Mouse (Mus musculus) heart, embryonic 16.5 days (tissue): ENCODE data around the gene Cacnb2. TPM values are rescaled to one million over a fixed set of nuclear protein-coding genes. Genes with fewer than 3 reads are reported as not detected.

ENCODE experiments used
- ATAC-seq: fragments of 200-750 bp; cut with Nextera tagmentation; replicated peaks from 2 replicates; pipeline ENCODE4 v1.8.0; 2017; ENCODE audit warnings: moderate number of reproducible peaks; ENCODE audit not compliant: insufficient read depth, low FRiP score; ENCODE audit errors: extremely low read depth
- H3K27ac ChIP-seq: fragments of 300-500 bp; sonication (generic); 2 replicates; pipeline ENCODE4 v1.5.1; 2014; ENCODE audit warnings: mild to moderate bottlenecking, low read length, control low read depth, moderate library complexity
- H3K27me3 ChIP-seq: fragments of 300-500 bp; sonication (generic); 2 replicates; pipeline ENCODE4 v1.6.1; 2014; ENCODE audit warnings: low read length, mixed read lengths; ENCODE audit not compliant: control insufficient read depth, insufficient read depth
- H3K36me3 ChIP-seq: fragments of 300-500 bp; sonication (generic); 2 replicates; pipeline ENCODE4 v1.6.1; 2014; ENCODE audit not compliant: control insufficient read depth, insufficient read depth
- H3K4me1 ChIP-seq: fragments of 300-500 bp; sonication (generic); 2 replicates; pipeline ENCODE4 v1.6.1; 2014; ENCODE audit warnings: low read length, mixed read lengths; ENCODE audit not compliant: control insufficient read depth, insufficient read depth
- H3K4me2 ChIP-seq: fragments of 300-500 bp; sonication (generic); 2 replicates; pipeline ENCODE4 v1.6.1; 2014; ENCODE audit warnings: low read depth, mild to moderate bottlenecking, control low read depth, low read length
- H3K4me3 ChIP-seq: fragments of 300-500 bp; sonication (generic); 2 replicates; pipeline ENCODE4 v1.5.1; 2014; ENCODE audit warnings: mild to moderate bottlenecking, control low read depth, low read length
- H3K9ac ChIP-seq: fragments of 300-500 bp; sonication (generic); 2 replicates; pipeline ENCODE4 v1.6.1; 2014; ENCODE audit warnings: low read length, control low read depth
- H3K9me3 ChIP-seq: fragments of 300-500 bp; sonication (generic); replicated peaks from 2 replicates; pipeline ENCODE4 v1.6.1; 2016; ENCODE audit warnings: low read length; ENCODE audit not compliant: control insufficient read depth
- WGBS: fragments of 180-500 bp; shearing (Covaris S2); extraction: QIAGEN DNeasy Blood & Tissue Kit; methylation state at CpG from one replicate; pipeline ENCODE4 v1.1.7; 2014; 5-methylcytosine and 5-hydroxymethylcytosine counted together
- polyA plus RNA-seq: library from polyadenylated mRNA; unstranded; fragments of >200 nt; fragmentation: Nextera tagmentation; extraction: Ambion mirVana; gene quantifications from 2 replicates; pipeline ENCODE4 v1.2.1, GENCODE M21; 2015

Cacnb2 gene
- polyA plus RNA-seq, 1 experiment from 2014 or later, result 12.9 TPM

DNA sequence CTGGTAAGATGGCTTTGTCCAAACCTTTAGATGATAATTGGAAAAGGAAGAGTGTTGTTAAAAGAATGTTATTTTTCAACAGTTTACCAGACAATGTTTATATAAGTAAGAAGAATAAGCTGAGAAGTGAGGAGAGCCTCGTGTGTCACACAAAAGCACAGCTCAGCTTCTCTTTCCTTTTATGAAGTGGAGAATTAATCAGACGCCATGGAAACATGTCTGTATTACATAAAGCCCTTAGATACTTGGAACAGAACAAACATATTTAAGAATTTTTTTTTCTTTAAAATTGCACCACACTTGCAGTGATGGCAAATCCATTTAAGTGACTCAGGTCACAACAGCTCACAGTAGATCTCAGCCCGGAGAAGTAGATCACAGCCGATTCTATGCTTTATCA, 9.8 kb downstream of the Cacnb2 start:
- H3K36me3 ChIP-seq, result no peaks in the 10 kb centered on the region
- peaks cover 24% of the 10 kb centered on the region for H3K4me1 ChIP-seq
- WGBS, result 57% methylated on average over 4 of the region's 4 CpGs
- no peak overlapping the region for H3K27ac ChIP-seq
- no peak overlapping the region for H3K4me2 ChIP-seq
- H3K27me3 ChIP-seq, result no peaks in the 10 kb centered on the region
- no peaks in the 10 kb centered on the region for H3K9me3 ChIP-seq
- no peak overlapping the region for H3K9ac ChIP-seq
- no peak for ATAC-seq
- no peak overlapping the region for H3K4me3 ChIP-seq

GRCm38 (mm10) chr2:14616361-14616760, 13.5 kb downstream of the Cacnb2 start:
- no peak overlapping the region for H3K27ac ChIP-seq
- H3K36me3 ChIP-seq, result no peaks in the 10 kb centered on the region
- H3K4me3 ChIP-seq, result no peak overlapping the region
- WGBS, result 70% methylated on average over 3 of the region's 3 CpGs
- H3K27me3 ChIP-seq, result no peaks in the 10 kb centered on the region
- ATAC-seq, result no peak
- no peaks in the 10 kb centered on the region for H3K9me3 ChIP-seq
- H3K9ac ChIP-seq, result no peak overlapping the region
- no peak overlapping the region for H3K4me2 ChIP-seq
- H3K4me1 ChIP-seq, result no peaks in the 10 kb centered on the region; the same call in none of the 2 replicates

DNA sequence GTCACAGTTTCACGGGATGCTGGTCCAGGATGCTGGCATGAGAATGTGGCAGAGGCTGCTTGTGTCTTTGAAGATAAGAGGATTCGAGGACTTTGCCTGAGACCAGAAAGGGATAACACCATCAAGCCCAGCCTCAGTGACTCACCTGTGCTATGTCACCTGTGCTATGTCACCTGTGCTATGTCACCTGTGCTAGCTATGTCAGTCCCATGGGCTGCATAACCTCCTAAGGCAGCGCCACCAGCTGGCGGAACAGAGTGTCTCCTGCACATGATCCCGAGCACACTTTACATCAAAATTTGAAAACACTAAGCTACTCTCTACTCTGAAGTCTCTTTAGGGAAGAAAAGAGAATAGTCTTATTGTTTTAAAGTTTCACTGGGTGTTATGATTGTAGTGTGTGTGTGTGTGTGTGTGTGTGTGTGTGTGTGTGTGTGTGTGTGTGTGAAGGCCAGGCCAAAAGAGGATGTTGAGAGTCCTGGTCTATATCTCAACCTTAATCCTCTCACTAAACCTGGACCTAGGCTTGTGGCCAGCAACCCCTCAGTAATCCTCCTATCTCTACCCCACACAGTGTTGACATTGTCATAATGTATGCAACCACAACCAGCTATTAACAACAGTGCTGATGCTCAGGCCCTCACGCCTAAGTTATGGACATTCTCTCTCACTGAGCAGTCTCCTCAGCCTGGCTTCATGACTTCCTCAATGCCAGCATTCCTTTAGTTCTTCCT, 17.4 kb downstream of the Cacnb2 start:
- Histone ChIP-seq H3K9me3 (no peaks in the 10 kb centered on the region), H3K27ac (no peak overlapping the region)
- no peak for ATAC-seq

GRCm38 (mm10) chr2:14620891-14621290, 18.0 kb downstream of the Cacnb2 start:
- H3K4me1 ChIP-seq, result no peaks in the 10 kb centered on the region
- 87% methylated on average over 4 of the region's 4 CpGs for WGBS
- no peak overlapping the region for H3K4me2 ChIP-seq
- no peak for ATAC-seq
- H3K36me3 ChIP-seq, result no peaks in the 10 kb centered on the region
- no peaks in the 10 kb centered on the region for H3K27me3 ChIP-seq
- no peaks in the 10 kb centered on the region for H3K9me3 ChIP-seq
- H3K27ac ChIP-seq, result no peak overlapping the region
- H3K9ac ChIP-seq, result no peak overlapping the region
- no peak overlapping the region for H3K4me3 ChIP-seq

More for the DNA sequence above, 17.4 kb downstream of the Cacnb2 start:
- Histone ChIP-seq H3K4me1 (no peaks in the 10 kb centered on the region), H3K36me3 (no peaks in the 10 kb centered on the region), H3K4me2 (no peak overlapping the region), H3K27me3 (no peaks in the 10 kb centered on the region), H3K9ac (no peak overlapping the region), H3K4me3 (no peak overlapping the region)
- WGBS, result 65% methylated on average over 6 of the region's 6 CpGs

DNA sequence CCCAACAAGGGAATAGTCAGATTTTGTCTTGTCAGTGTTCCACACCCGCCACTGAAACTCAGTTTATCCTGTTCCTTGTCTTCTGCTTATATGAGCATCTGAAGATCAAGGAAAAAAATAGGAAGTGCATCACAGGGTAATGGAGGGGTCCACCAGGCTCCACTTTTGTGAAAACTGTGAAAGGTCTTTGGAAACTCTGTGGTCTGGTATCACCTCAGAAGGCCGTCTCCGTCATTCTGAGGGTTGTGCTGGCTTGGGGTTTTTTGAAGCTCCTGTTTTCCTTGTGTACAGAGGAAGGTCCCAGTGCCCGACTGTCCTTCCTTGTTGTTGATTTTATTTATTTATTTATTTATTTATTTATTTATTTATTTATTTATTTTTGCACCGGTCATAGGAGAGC, 20.9 kb downstream of the Cacnb2 start:
- H3K36me3 ChIP-seq, result no peaks in the 10 kb centered on the region
- no peak overlapping the region for H3K4me2 ChIP-seq
- ATAC-seq, result no peak
- H3K4me3 ChIP-seq, result no peak overlapping the region
- no peaks in the 10 kb centered on the region for H3K4me1 ChIP-seq
- WGBS, result 92% methylated on average over 5 of the region's 5 CpGs
- H3K9me3 ChIP-seq, result no peaks in the 10 kb centered on the region
- H3K27ac ChIP-seq, result no peak overlapping the region
- no peak overlapping the region for H3K9ac ChIP-seq
- H3K27me3 ChIP-seq, result no peaks in the 10 kb centered on the region

- no peak overlapping the region for H3K27ac ChIP-seq
- no peak overlapping the region for H3K9ac ChIP-seq
- H3K4me2 ChIP-seq, result no peak overlapping the region
- H3K9me3 ChIP-seq, result no peaks in the 10 kb centered on the region
- no peak overlapping the region for H3K4me3 ChIP-seq
- H3K4me1 ChIP-seq, result peaks cover 11% of the 10 kb centered on the region
- WGBS, result 72% methylated on average over 9 of the region's 9 CpGs
- no peaks in the 10 kb centered on the region for H3K27me3 ChIP-seq
- H3K36me3 ChIP-seq, result no peaks in the 10 kb centered on the region
- no peak for ATAC-seq
Measured at GRCm38 (mm10) chr2:14629814-14630492, 27.1 kb downstream of the Cacnb2 start.

GRCm38 (mm10) chr2:14631590-14631989, 28.7 kb downstream of the Cacnb2 start:
- WGBS, result 74% methylated on average over 1 of the region's 1 CpGs
- Histone ChIP-seq H3K36me3 (no peaks in the 10 kb centered on the region), H3K4me1 (peaks cover 11% of the 10 kb centered on the region)

DNA sequence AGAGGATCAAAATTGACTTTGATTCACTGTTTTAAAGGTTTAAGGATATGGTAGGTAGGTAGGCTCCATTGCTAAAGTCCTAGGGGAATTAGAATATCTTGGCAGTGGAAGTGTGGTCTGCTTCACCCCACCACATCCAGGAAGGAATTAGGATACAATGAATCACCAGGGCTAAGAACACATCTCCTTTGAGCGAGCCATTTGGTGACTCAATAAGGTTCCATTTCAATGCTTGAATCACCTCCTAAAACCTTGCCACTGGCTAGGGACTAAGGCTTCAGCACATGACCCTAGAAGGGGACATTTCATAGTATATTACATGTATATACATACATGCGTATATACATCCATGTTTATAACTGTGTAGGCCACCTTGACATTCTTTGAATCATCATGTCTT, 30.3 kb downstream of the Cacnb2 start:
- H3K4me3 ChIP-seq, result no peak overlapping the region
- H3K9ac ChIP-seq, result no peak overlapping the region
- H3K4me1 ChIP-seq, result peaks cover 11% of the 10 kb centered on the region
- no peak overlapping the region for H3K4me2 ChIP-seq
- WGBS, result 89% methylated on average over 2 of the region's 2 CpGs
- no peaks in the 10 kb centered on the region for H3K36me3 ChIP-seq
- H3K9me3 ChIP-seq, result no peaks in the 10 kb centered on the region
- H3K27ac ChIP-seq, result no peak overlapping the region
- no peak for ATAC-seq
- no peaks in the 10 kb centered on the region for H3K27me3 ChIP-seq

More at GRCm38 (mm10) chr2:14631590-14631989, 28.7 kb downstream of the Cacnb2 start:
- ATAC-seq, result peak; percentile 32; the same call in 1 of the 2 replicates
- no peaks in the 10 kb centered on the region for H3K9me3 ChIP-seq
- no peaks in the 10 kb centered on the region for H3K27me3 ChIP-seq
- H3K4me2 ChIP-seq, result no peak overlapping the region
- no peak overlapping the region for H3K27ac ChIP-seq
- H3K4me3 ChIP-seq, result no peak overlapping the region
- no peak overlapping the region for H3K9ac ChIP-seq

- no peak for ATAC-seq
- WGBS, result 89% methylated on average over 4 of the region's 4 CpGs
- H3K9me3 ChIP-seq, result no peaks in the 10 kb centered on the region
- H3K36me3 ChIP-seq, result no peaks in the 10 kb centered on the region
- no peaks in the 10 kb centered on the region for H3K27me3 ChIP-seq
- H3K4me2 ChIP-seq, result no peak overlapping the region
- no peak overlapping the region for H3K9ac ChIP-seq
- no peak overlapping the region for H3K27ac ChIP-seq
- H3K4me3 ChIP-seq, result no peak overlapping the region
- peaks cover 38% of the 10 kb centered on the region for H3K4me1 ChIP-seq
Measured at GRCm38 (mm10) chr2:14639266-14639665, 36.4 kb downstream of the Cacnb2 start.
